Mouse (Mus musculus) cortical plate, adult 2 months (tissue): ENCODE data around the gene Abt1.
A peak's percentile ranks its signal among the peaks of the same experiment; 100 is the strongest.

Experiments
- CTCF ChIP-seq: fragments of 200-500 bp; IDR thresholded peaks from 2 replicates; pipeline ENCODE4 v1.5.1; 2011; ENCODE audit warnings: mild to moderate bottlenecking, control low read depth, low read length; ENCODE audit not compliant: insufficient read depth; ENCODE audit errors: extremely low read depth
- POLR2A ChIP-seq: fragments of 200-500 bp; IDR thresholded peaks from 2 replicates; pipeline ENCODE4 v1.6.1; 2011; ENCODE audit warnings: mild to moderate bottlenecking, low read length, control low read depth; ENCODE audit not compliant: insufficient read depth; ENCODE audit errors: extremely low read depth

DNA sequence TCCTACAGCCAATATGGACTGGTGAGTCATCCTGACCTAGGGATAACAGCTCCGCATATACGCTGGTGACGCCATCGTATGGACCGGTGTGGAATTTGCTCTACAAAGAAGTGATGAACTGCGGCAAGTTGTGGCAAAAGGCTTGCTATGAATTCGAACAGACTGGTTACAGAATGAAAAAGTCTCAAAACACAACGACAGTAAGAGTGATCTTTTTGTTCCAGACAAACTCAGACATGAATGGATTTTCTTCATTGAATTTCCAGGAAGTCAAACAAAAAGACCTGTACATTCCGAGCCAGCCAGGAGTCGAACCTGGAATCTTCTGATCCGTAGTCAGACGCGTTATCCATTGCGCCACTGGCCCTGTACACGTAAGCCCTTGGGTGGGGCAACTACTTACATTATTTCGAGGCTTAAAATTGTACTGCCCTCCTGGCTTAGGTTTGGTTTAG, 22.9 kb upstream of the Abt1 start:
- TF ChIP-seq CTCF (0 out of 2 replicates have a peak, but pooled peaks have one; percentile 12), POLR2A (no peak)
